Mouse (Mus musculus) heart, postnatal 0 days (tissue): ENCODE measurements around the gene Chsy1. TPM values are rescaled to one million over a fixed set of nuclear protein-coding genes. Genes with fewer than 3 reads are reported as not detected.
A peak's percentile ranks its signal among the peaks of the same experiment; 100 is the strongest.

Experiments
- ATAC-seq: fragments of 200-750 bp; cut with Nextera tagmentation; 2 replicates; pipeline ENCODE4 v1.8.0; 2017; ENCODE audit warnings: low read depth, moderate number of reproducible peaks, moderate library complexity; ENCODE audit not compliant: insufficient read depth
- DNase-seq: peaks from one replicate; pipeline ENCODE4 v3.0.0-alpha.2; 2016; ENCODE audit warnings: low spot score
- H3K27ac ChIP-seq: fragments of 300-500 bp; sonication (generic); 2 replicates; pipeline ENCODE4 v1.5.1; 2014; ENCODE audit warnings: low read depth, mild to moderate bottlenecking
- H3K27me3 ChIP-seq: fragments of 300-500 bp; sonication (generic); 2 replicates; pipeline ENCODE4 v1.6.1; 2014; ENCODE audit warnings: low read length, mixed read lengths; ENCODE audit not compliant: control insufficient read depth, insufficient read depth
- H3K36me3 ChIP-seq: fragments of 300-500 bp; sonication (generic); replicated peaks from 2 replicates; pipeline ENCODE4 v1.6.1; 2014; ENCODE audit warnings: low read length, mixed read lengths; ENCODE audit not compliant: control insufficient read depth, insufficient read depth
- H3K4me1 ChIP-seq: fragments of 300-500 bp; sonication (generic); 2 replicates; pipeline ENCODE4 v1.6.1; 2014; ENCODE audit warnings: antibody characterized with exemption; ENCODE audit not compliant: control insufficient read depth, insufficient read depth
- H3K4me2 ChIP-seq: fragments of 300-500 bp; sonication (generic); 2 replicates; pipeline ENCODE4 v1.6.1; 2014; ENCODE audit warnings: low read depth, mild to moderate bottlenecking, low read length, moderate library complexity
- H3K4me3 ChIP-seq: fragments of 300-500 bp; sonication (generic); 2 replicates; pipeline ENCODE4 v1.5.1; 2014; ENCODE audit warnings: low read depth, low read length
- H3K9ac ChIP-seq: fragments of 300-500 bp; sonication (generic); replicated peaks from 2 replicates; pipeline ENCODE4 v1.6.1; 2014; ENCODE audit warnings: low read depth, low read length, mixed read lengths
- H3K9me3 ChIP-seq: fragments of 300-500 bp; sonication (generic); replicated peaks from 2 replicates; pipeline ENCODE4 v1.6.1; 2016; ENCODE audit warnings: low read length; ENCODE audit not compliant: control insufficient read depth
- CTCF ChIP-seq: IDR thresholded peaks from 2 replicates; pipeline ENCODE4 v1.5.1; 2016; ENCODE audit warnings: antibody characterized with exemption, control low read depth, low read depth
- EP300 ChIP-seq: IDR thresholded peaks from 2 replicates; pipeline ENCODE4 v1.6.1; 2016; ENCODE audit warnings: antibody characterized with exemption, low read depth
- WGBS: fragments of 180-500 bp; shearing (Covaris S2); extraction: QIAGEN DNeasy Blood & Tissue Kit; methylation state at CpG from one replicate; pipeline ENCODE4 v1.1.7; 2014; 5-methylcytosine and 5-hydroxymethylcytosine counted together
- polyA plus RNA-seq: library from polyadenylated mRNA; unstranded; fragments of >200 nt; fragmentation: Nextera tagmentation; extraction: Ambion mirVana; gene quantifications from 2 replicates; pipeline ENCODE4 v1.2.1, GENCODE M21; 2015
- total RNA-seq: library from RNA; depleted of rRNA; stranded (reverse); fragments of >200 nt; gene quantifications from 2 replicates; pipeline ENCODE4 v1.2.3, GENCODE M21; 2014; ENCODE audit warnings: low replicate concordance

Gene Chsy1
- total and polyA plus RNA-seq, 2 experiments from 2014 or later = 9.6 to 43.4 TPM

DNA sequence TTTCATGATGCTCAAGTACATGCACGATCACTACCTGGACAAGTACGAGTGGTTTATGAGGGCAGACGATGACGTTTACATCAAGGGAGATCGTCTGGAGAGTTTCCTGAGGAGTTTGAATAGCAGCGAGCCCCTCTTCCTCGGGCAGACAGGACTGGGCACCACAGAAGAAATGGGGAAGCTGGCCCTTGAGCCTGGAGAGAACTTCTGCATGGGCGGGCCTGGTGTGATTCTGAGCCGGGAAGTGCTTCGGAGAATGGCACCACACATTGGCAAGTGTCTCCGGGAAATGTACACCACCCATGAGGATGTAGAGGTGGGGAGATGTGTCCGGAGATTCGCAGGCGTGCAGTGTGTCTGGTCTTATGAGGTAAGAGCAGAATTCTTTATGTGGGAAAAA is 16.1 kb downstream of the Chsy1 start:
- WGBS = 85% methylated on average over 14 of the region's 14 CpGs
- no peak for ATAC-seq

DNA sequence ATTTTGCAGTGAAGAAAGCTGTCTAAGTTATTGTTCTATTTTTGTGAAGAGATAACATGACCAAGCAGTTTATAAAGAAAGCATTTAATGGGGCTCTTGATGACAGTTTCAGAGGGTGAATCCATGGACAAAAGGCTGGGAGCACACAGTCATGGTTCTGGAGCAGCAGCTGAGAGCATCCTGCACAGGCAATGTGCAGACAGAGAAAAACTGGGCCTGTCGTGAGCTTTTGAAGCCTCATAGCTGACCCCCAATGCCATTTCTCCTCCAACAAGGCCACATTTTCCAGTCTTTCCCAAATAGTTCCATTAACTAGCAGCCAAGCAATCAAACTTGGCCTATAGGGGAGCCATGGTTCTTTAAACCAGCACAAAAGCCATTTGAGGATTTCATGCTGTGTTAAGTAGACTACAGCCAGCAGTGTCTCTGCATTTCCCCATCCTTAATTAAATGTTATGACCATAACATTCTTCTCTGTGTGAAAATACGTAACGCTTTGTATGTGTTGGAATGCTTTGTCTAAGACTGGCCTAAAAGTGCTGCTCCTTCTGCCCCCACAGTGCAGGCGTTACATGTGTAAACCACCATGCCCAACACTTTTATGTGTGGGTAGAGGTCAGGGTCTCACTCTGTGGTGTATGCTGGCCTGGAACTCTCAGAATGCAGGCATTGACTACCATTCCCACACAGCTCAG is 18.8 kb downstream of the Chsy1 start:
- Histone ChIP-seq H3K27ac (0 out of 2 replicates have a peak overlapping the region, but pooled peaks have one; percentile 0), H3K27me3 (no peaks in the 10 kb centered on the region), H3K4me2 (no peak overlapping the region), H3K4me1 (peaks cover 14% of the 10 kb centered on the region), H3K4me3 (no peak overlapping the region), H3K9me3 (no peaks in the 10 kb centered on the region), H3K9ac (no peak overlapping the region), H3K36me3 (peaks cover 28% of the 10 kb centered on the region)
- 81% methylated on average over 4 of the region's 4 CpGs for WGBS
- TF ChIP-seq CTCF = peak; percentile 8; the same call in 1 of the 2 replicates
- no peak for TF ChIP-seq EP300
- DNase-seq (no peak), ATAC-seq (peak; percentile 14; the same call in 1 of the 2 replicates)

More for the DNA sequence above, 16.1 kb downstream of the Chsy1 start:
- Histone ChIP-seq H3K36me3 (peaks cover 22% of the 10 kb centered on the region), H3K9ac (no peak overlapping the region), H3K4me3 (no peak overlapping the region), H3K27me3 (no peaks in the 10 kb centered on the region), H3K27ac (no peak overlapping the region), H3K4me1 (peaks cover 18% of the 10 kb centered on the region), H3K4me2 (no peak overlapping the region), H3K9me3 (no peaks in the 10 kb centered on the region)
- no peak for DNase-seq
- TF ChIP-seq EP300 (no peak), CTCF (no peak)

DNA sequence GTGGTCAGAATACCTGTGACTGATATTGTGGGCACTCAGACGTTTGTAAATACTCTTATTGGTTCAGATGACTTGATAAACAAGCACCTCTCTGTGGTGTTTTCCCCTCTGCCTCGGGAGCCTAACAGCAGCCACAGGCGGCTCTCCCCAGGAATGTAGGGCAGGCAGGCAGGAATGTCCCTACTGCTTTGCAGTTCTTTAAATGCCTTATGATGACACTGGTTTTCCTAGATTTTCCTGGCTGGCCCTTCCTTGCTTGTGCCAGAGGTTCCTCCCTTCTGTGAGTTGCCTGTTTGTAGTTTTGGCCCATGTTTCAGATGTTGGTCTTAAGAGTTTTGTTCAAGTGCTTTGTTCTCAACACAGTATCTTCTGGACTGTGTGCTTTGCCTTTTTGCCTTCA is 19.5 kb downstream of the Chsy1 start:
- peak; percentile 76 for ATAC-seq
- TF ChIP-seq EP300 (no peak), CTCF (no peak)
- peaks cover 14% of the 10 kb centered on the region for H3K4me1 ChIP-seq
- WGBS = 12% methylated on average over 3 of the region's 3 CpGs
- no peaks in the 10 kb centered on the region for H3K9me3 ChIP-seq
- H3K27ac ChIP-seq = 0 out of 2 replicates have a peak overlapping the region, but pooled peaks have one; percentile 13
- H3K9ac ChIP-seq = no peak overlapping the region
- peak; percentile 71 for DNase-seq
- H3K27me3 ChIP-seq = no peaks in the 10 kb centered on the region
- H3K4me3 ChIP-seq = no peak overlapping the region
- no peak overlapping the region for H3K4me2 ChIP-seq
- H3K36me3 ChIP-seq = peaks cover 28% of the 10 kb centered on the region

DNA sequence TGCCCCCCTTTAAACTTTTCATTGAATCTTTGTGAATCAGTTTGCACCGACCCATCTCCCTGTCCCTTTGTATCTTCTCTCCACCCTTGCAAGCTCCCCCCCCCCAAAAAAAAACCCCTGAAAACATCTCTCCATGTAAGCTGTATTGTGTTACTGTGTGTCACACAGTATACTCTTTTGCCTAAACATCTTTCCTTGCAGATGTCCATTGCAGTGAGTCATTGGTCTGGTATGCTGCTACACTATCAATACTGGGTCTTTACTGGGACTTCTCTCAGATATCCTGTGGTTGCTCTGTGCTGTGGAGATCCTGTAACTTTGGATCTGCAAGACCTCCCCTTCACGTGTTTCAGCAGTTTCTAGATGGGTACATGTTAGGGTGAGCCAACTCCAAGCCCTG is 21.0 kb downstream of the Chsy1 start:
- 0 out of 2 replicates have a peak overlapping the region, but pooled peaks have one; percentile 35 for H3K27ac ChIP-seq

DNA sequence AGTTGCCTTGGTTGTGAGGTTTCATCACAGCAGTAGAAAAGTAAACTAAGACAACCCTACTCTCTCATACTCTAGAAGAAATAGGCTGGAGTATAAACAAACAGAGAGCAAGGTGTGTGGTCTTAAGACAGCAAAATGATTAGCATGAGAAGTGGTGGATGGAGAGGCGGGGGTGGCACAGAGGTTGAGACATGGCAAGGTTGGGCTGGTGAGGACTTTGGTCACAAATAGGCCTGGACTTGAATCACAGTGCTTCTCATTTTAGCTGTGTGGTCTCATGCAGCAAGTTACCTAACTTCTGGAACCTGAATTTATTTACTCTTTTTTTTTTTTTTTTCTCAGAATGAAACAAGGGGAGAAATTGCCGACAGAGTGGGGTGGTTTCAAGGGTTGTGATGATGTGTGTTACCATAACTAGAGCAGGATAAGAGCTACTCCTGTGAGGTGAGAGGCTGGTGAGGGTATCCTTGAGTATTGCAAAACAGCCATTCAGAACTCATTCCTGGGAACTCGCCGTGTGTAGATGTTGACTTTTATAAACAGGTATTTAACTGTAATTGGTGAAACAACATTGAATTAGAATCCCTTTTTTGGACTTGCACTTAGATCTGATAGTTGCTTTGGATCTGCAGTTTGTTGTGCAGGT is 22.6 kb downstream of the Chsy1 start:
- Histone ChIP-seq H3K36me3 (peaks cover 8% of the 10 kb centered on the region), H3K9me3 (no peaks in the 10 kb centered on the region), H3K9ac (no peak overlapping the region), H3K27me3 (no peaks in the 10 kb centered on the region), H3K4me1 (peaks cover 25% of the 10 kb centered on the region), H3K4me2 (no peak overlapping the region), H3K4me3 (no peak overlapping the region), H3K27ac (no peak overlapping the region)
- no peak for ATAC-seq
- no peak for DNase-seq
- TF ChIP-seq CTCF = no peak
- TF ChIP-seq EP300 = no peak
- WGBS = 83% methylated on average over 4 of the region's 4 CpGs

More for the DNA sequence above, 21.0 kb downstream of the Chsy1 start:
- no peaks in the 10 kb centered on the region for H3K27me3 ChIP-seq
- H3K4me3 ChIP-seq = no peak overlapping the region
- H3K36me3 ChIP-seq = peaks cover 24% of the 10 kb centered on the region
- TF ChIP-seq CTCF (no peak), EP300 (no peak)
- DNase-seq (no peak), ATAC-seq (no peak)
- H3K9ac ChIP-seq = no peak overlapping the region
- no peak overlapping the region for H3K4me2 ChIP-seq
- no peaks in the 10 kb centered on the region for H3K9me3 ChIP-seq
- H3K4me1 ChIP-seq = peaks cover 16% of the 10 kb centered on the region
- 53% methylated on average over 2 of the region's 2 CpGs for WGBS
